Mouse (Mus musculus) thymus, postnatal 4 days (tissue): ENCODE measurements at regions not wholly inside any gene's neighbourhood (a gene's known extent, or its start where the extent isn't known, plus 50 kb on each side); places are given as distances from the start of the nearest gene placed in this dataset.

Experiments
- DNase-seq: peaks from one replicate; pipeline ENCODE4 v3.0.0; 2021

DNA sequence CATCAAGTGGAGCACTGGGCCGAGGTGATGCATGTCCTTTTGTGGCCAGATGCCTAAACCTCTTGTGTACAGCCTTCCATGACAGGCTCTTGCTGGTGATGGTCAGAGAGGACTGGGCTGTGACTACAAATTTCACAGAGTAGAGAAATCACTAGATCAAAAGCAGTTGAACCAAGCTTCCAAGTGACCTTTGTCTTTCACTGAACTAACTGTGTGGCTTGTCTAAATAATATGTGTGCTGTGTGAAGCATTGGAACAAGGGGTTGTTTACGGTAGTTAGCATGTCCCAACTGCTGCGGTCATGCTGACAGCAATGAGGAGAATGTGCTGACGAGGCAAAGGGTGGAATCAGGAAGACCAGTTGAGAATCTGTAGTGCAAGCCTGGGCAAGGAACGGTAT, 55.3 kb upstream of the D16Ertd472e start:
- DNase-seq: no peak

DNA sequence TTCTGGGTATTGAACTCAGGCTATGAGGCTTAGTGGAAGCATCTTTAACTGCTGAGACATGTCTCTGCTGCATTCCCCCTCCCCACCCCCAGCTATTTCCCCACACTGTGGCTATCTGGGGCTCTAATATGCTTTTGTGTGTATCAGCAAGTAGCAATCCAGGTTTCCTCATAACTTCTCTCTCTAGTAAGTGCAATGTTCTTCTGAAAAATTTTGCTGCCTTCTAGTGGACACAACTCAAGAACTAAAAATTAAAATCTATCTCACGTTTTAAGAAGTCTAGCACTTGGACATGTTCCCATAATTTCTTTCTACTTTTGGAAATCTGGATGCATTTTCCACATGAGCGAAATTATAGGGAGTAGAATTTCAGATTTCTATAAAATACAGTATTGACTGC, 50.3 kb upstream of the D16Ertd472e start:
- DNase-seq: no peak
